Mouse (Mus musculus): Measurements from ENCODE around the gene Rxfp3.

DNA sequence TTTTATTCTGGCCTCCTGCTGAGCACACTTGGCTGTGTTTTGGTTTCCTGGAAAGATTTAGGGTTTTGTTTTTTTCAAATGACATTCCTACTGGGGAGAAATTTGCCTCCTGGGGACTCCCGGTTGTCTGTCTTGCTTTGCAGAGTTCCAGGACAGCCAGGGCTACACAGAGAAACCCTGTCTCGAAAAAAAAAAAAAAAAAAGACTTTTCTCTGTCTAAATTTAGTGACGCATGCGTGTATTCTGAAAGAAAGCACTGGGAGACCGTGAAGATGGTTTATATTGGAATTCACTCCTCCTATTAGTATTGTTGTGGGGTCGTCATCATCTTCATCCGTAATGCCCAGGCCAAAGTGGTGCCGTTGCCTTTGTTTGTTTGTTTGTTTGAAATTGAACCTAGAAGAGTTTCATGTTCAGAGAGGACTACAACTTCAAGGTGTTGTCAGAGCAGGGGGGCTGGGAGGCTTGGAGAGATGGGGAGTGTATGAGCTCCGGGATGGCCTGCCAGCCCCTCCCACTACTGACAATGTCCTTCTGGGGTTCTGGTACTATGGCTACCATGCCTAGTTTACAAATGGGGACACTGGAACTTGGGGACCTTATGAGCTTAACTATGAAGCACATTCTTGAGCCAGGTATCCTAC lies 27.9 kb upstream of the Rxfp3 start:
- no peak for TF ChIP-seq CTCF (IDR thresholded peaks at IDR 0.05; ENCODE audit: control insufficient read depth, insufficient read depth, insufficient replicate concordance, low read depth, low read length)
- no peak for TF ChIP-seq POLR2A (IDR thresholded peaks at IDR 0.05; ENCODE audit: control insufficient read depth, low read depth, low read length)
